Mouse (Mus musculus): Measurements from ENCODE around the gene Smurf1. TPM values are rescaled to one million over a fixed set of nuclear protein-coding genes. Genes with fewer than 3 reads are reported as not detected.

Smurf1 gene
- polyA plus RNA-seq, 1 experiment from 2014 or later = 20.1 TPM

DNA sequence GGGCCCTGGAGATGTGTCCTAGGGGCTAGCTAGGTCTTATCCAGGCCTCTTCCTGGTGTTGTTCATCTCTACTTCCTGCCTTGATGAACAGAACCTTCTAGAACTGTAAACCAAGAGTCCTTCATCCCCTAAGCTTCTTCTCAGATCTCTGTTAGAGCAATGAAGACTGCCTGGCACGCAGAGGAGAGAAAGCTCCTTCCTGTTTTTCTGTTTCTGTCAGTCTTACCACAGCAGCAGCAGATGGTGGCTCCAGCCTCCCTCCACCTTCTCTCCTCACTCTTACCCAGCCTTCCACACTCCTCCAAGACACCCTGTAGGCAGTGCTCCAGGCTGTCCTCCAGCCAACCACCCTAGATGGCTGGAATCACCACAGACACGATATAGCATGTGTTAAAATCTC is 28.3 kb downstream of the Smurf1 start:
- H3K9ac ChIP-seq (ENCODE audit: low read length) = no peak overlapping the region
- H3K27ac ChIP-seq (replicated peaks; ENCODE audit: low read depth, low read length) = no peak overlapping the region
- H3K27me3 ChIP-seq (ENCODE audit: control insufficient read depth, insufficient read depth, low read length) = no peaks in the 10 kb centered on the region
- DNase-seq (ENCODE audit: low spot score) (no peak), ATAC-seq (ENCODE audit: insufficient number of reproducible peaks, low FRiP score, low TSS enrichment, low read depth) (no peak)
- no peaks in the 10 kb centered on the region for H3K4me1 ChIP-seq (ENCODE audit: control insufficient read depth, insufficient read depth, low read length)
- 89% methylated on average over 2 of the region's 2 CpGs for WGBS
- no peak overlapping the region for H3K4me2 ChIP-seq (ENCODE audit: low read depth, severe bottlenecking)
- no peaks in the 10 kb centered on the region for H3K36me3 ChIP-seq (ENCODE audit: control insufficient read depth, insufficient read depth, low read length)
- no peaks in the 10 kb centered on the region for H3K9me3 ChIP-seq (ENCODE audit: control insufficient read depth, low read length)
- no peak overlapping the region for H3K4me3 ChIP-seq (ENCODE audit: low read depth, low read length)

DNA sequence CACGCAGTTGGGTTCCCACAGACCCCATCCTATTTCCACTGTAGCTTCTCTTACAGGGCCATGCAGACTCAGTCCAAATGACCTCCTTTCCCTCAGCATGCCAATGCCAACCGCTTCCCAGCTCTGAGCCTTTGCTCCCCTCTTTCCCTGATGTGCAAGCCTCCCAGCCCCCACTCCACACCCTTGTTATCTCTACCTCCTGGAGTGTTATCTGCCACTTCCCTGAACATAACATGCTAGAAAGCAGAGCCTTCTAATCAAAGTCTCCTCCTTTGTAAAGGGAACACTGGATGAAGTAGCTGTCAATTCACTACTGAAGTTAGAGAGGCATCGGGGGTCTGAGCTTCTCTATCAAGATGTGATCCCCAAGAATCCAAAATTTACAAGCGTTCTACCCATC is 32.2 kb downstream of the Smurf1 start:
- Histone ChIP-seq H3K4me2 (ENCODE audit: low read depth, severe bottlenecking) (no peak overlapping the region), H3K4me3 (ENCODE audit: low read depth, low read length) (no peak overlapping the region), H3K27me3 (ENCODE audit: control insufficient read depth, insufficient read depth, low read length) (no peaks in the 10 kb centered on the region), H3K9ac (ENCODE audit: low read length) (no peak overlapping the region), H3K4me1 (ENCODE audit: control insufficient read depth, insufficient read depth, low read length) (no peaks in the 10 kb centered on the region), H3K9me3 (ENCODE audit: control insufficient read depth, low read length) (no peaks in the 10 kb centered on the region), H3K36me3 (ENCODE audit: control insufficient read depth, insufficient read depth, low read length) (no peaks in the 10 kb centered on the region), H3K27ac (replicated peaks; ENCODE audit: low read depth, low read length) (no peak overlapping the region)
- ATAC-seq (ENCODE audit: insufficient number of reproducible peaks, low FRiP score, low TSS enrichment, low read depth) (no peak), DNase-seq (ENCODE audit: low spot score) (no peak)
- WGBS = 60% methylated on average over 4 of the region's 4 CpGs

DNA sequence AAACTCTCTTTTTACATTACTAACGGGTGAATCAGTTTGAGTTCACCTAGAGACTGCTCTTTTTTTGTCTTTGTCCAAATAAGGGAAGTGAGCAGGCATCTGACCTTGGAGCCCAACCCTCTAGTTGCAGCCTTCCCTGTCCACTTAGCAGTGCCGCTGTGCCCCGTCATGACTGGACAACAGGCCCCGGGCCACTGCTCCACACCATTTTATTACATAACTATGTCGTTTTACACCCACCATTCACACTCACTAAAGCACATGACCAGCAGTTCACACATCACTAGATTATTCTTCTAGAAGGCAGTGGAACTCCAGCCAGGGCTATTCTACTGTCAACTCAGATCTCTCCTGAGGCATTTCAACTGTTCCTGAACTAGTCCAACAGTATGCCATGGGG is 33.8 kb downstream of the Smurf1 start:
- H3K4me2 ChIP-seq (ENCODE audit: low read depth, severe bottlenecking) = no peak overlapping the region
- no peak for DNase-seq (ENCODE audit: low spot score)
- H3K36me3 ChIP-seq (ENCODE audit: control insufficient read depth, insufficient read depth, low read length) = no peaks in the 10 kb centered on the region
- ATAC-seq (ENCODE audit: insufficient number of reproducible peaks, low FRiP score, low TSS enrichment, low read depth) = no peak
- no peak overlapping the region for H3K27ac ChIP-seq (replicated peaks; ENCODE audit: low read depth, low read length)
- no peak overlapping the region for H3K4me3 ChIP-seq (ENCODE audit: low read depth, low read length)
- WGBS = 82% methylated on average over 5 of the region's 5 CpGs
- H3K9ac ChIP-seq (ENCODE audit: low read length) = no peak overlapping the region
- H3K27me3 ChIP-seq (ENCODE audit: control insufficient read depth, insufficient read depth, low read length) = no peaks in the 10 kb centered on the region
- H3K4me1 ChIP-seq (ENCODE audit: control insufficient read depth, insufficient read depth, low read length) = no peaks in the 10 kb centered on the region
- no peaks in the 10 kb centered on the region for H3K9me3 ChIP-seq (ENCODE audit: control insufficient read depth, low read length)

DNA sequence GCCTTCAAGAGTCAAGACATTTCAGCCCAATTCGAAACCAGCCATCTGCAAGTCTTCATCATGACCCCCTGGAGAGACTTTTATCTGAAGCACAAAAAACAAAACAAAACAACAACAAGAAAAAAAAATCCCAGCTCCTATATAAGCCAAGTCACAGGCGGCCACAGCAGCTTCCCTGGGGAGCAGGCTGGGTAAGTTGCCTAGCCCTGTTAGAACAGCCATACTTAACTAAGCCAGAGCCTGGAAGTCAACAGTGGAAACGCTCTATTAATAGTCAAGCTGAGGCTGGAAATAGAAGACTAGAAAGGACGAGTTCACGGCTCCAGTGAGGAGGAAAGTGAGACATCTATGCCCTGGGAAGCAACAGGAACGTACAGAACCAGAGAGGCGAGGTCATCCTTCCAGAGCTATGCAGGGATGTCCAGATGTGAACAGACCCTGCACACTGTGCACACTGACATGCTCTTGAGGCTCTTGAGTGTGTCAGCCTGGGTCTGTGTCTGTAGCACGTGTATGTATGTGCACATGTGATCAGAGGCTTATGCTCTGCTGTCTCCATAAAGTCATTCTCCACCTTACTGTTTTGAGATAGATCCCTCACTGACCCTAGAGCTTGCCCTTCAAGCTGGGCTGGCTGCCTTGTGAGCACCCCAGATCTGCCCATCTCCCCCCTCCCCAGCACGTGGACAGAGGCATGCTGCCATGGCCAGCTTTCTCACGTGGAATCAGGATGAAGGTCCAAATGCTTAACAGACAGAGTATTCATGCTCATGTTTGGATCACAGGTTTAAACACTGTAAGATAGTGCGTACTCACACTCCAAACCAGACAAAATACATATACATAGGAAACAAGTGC is 36.6 kb downstream of the Smurf1 start:
- H3K9ac ChIP-seq (ENCODE audit: low read length) = no peak overlapping the region
- no peaks in the 10 kb centered on the region for H3K9me3 ChIP-seq (ENCODE audit: control insufficient read depth, low read length)
- no peak overlapping the region for H3K4me3 ChIP-seq (ENCODE audit: low read depth, low read length)
- WGBS = 68% methylated on average over 11 of the region's 11 CpGs
- no peak overlapping the region for H3K27ac ChIP-seq (replicated peaks; ENCODE audit: low read depth, low read length)
- no peaks in the 10 kb centered on the region for H3K4me1 ChIP-seq (ENCODE audit: control insufficient read depth, insufficient read depth, low read length)
- no peaks in the 10 kb centered on the region for H3K27me3 ChIP-seq (ENCODE audit: control insufficient read depth, insufficient read depth, low read length)
- no peaks in the 10 kb centered on the region for H3K36me3 ChIP-seq (ENCODE audit: control insufficient read depth, insufficient read depth, low read length)
- ATAC-seq (ENCODE audit: insufficient number of reproducible peaks, low FRiP score, low TSS enrichment, low read depth) = no peak
- no peak overlapping the region for H3K4me2 ChIP-seq (ENCODE audit: low read depth, severe bottlenecking)
- no peak for DNase-seq (ENCODE audit: low spot score)

DNA sequence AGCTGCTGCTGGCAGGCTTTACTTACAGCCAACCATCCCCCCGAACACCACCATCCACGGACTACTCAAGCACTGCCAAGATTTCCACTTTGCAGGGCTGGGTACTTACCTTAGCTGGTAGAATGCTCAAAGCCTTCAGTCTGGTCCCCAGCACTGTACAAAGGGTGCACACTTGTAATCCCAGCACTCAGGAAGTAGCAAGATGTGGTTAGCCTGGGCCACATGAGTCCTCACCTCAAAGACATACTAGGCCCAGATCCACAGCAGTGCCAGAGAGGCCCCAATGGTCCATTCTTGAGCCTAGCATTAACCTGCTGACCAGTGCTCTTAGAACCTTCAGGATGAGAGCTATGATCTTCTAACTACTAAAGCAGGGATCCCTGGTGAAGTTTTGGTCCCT is 39.4 kb downstream of the Smurf1 start:
- Histone ChIP-seq H3K9ac (ENCODE audit: low read length) (no peak overlapping the region), H3K27me3 (ENCODE audit: control insufficient read depth, insufficient read depth, low read length) (no peaks in the 10 kb centered on the region), H3K36me3 (ENCODE audit: control insufficient read depth, insufficient read depth, low read length) (no peaks in the 10 kb centered on the region), H3K4me3 (ENCODE audit: low read depth, low read length) (no peak overlapping the region), H3K4me1 (ENCODE audit: control insufficient read depth, insufficient read depth, low read length) (0 out of 2 replicates have a peak, but pooled peaks cover 2% of the 10 kb centered on the region), H3K27ac (replicated peaks; ENCODE audit: low read depth, low read length) (no peak overlapping the region), H3K4me2 (ENCODE audit: low read depth, severe bottlenecking) (no peak overlapping the region), H3K9me3 (ENCODE audit: control insufficient read depth, low read length) (no peaks in the 10 kb centered on the region)
- no peak for ATAC-seq (ENCODE audit: insufficient number of reproducible peaks, low FRiP score, low TSS enrichment, low read depth)
- WGBS = 93% methylated on average over 2 of the region's 2 CpGs
- no peak for DNase-seq (ENCODE audit: low spot score)

DNA sequence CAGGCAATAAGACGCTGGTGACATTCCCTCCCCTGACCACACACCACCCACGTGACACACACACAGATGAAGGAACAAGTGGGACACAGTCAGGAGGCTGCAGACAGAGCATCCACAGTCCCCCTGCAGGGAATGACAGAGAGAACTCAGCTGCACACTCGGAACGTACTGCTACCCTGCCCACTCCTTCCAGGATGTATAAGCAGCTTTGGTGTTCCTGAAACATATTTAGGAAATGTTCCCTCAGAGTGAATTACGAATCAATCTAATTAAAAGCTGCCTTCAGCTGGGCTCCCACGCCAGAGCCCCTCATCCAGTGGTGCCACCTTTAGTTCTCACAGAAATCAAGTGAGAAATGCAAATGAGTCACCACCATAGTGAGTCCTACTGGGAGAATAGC is 42.3 kb downstream of the Smurf1 start:
- no peak for ATAC-seq (ENCODE audit: insufficient number of reproducible peaks, low FRiP score, low TSS enrichment, low read depth)
- H3K4me1 ChIP-seq (ENCODE audit: control insufficient read depth, insufficient read depth, low read length) = 0 out of 2 replicates have a peak, but pooled peaks cover 2% of the 10 kb centered on the region
- H3K4me3 ChIP-seq (ENCODE audit: low read depth, low read length) = no peak overlapping the region
- H3K27ac ChIP-seq (replicated peaks; ENCODE audit: low read depth, low read length) = no peak overlapping the region
- H3K27me3 ChIP-seq (ENCODE audit: control insufficient read depth, insufficient read depth, low read length) = no peaks in the 10 kb centered on the region
- no peak overlapping the region for H3K9ac ChIP-seq (ENCODE audit: low read length)
- DNase-seq (ENCODE audit: low spot score) = no peak
- H3K9me3 ChIP-seq (ENCODE audit: control insufficient read depth, low read length) = no peaks in the 10 kb centered on the region
- H3K36me3 ChIP-seq (ENCODE audit: control insufficient read depth, insufficient read depth, low read length) = no peaks in the 10 kb centered on the region
- H3K4me2 ChIP-seq (ENCODE audit: low read depth, severe bottlenecking) = no peak overlapping the region
- 36% methylated on average over 6 of the region's 6 CpGs for WGBS

DNA sequence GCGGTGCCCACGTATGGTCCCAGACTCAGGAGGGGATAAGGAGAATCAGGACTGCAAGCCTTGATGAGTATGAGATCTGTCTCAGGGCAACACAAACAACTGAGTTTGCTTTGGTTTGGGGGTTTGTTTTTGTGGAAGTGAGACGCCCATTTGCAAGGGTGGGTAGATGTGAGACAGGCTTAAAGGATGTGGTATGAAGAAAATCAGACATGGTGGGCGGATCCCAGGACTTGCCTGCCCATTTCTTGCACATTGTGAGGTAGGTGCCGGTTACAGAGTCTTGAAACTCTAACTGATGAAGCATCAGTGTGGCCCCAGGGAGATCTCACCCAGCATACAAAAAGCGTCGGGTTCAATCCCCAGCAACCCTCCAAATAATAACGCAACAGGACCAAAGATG is 45.9 kb downstream of the Smurf1 start:
- H3K4me2 ChIP-seq (ENCODE audit: low read depth, severe bottlenecking) = no peak overlapping the region
- H3K4me3 ChIP-seq (ENCODE audit: low read depth, low read length) = no peak overlapping the region
- 0 out of 2 replicates have a peak, but pooled peaks cover 2% of the 10 kb centered on the region for H3K4me1 ChIP-seq (ENCODE audit: control insufficient read depth, insufficient read depth, low read length)
- no peaks in the 10 kb centered on the region for H3K9me3 ChIP-seq (ENCODE audit: control insufficient read depth, low read length)
- no peaks in the 10 kb centered on the region for H3K36me3 ChIP-seq (ENCODE audit: control insufficient read depth, insufficient read depth, low read length)
- H3K27me3 ChIP-seq (ENCODE audit: control insufficient read depth, insufficient read depth, low read length) = no peaks in the 10 kb centered on the region
- 82% methylated on average over 8 of the region's 8 CpGs for WGBS
- ATAC-seq (ENCODE audit: insufficient number of reproducible peaks, low FRiP score, low TSS enrichment, low read depth) (no peak), DNase-seq (ENCODE audit: low spot score) (no peak)
- no peak overlapping the region for H3K27ac ChIP-seq (replicated peaks; ENCODE audit: low read depth, low read length)
- H3K9ac ChIP-seq (ENCODE audit: low read length) = no peak overlapping the region

DNA sequence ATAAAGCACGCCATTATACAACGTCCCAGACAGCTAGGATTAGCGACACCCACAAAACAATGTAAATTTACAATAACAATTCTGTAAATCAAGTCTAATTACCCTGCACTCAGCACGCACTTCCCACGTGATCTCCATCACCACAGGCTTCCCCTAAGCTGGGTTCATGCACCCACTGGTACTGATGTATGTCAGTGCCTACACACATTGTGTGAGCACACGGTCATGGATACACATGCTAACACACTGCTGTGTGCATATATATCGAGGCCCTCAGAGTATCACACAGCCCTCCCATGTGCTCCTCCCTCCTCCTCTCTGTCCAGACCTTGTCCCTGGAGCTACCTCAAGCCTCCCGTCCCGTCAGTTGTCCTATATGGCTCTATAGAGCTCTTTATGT is 46.5 kb downstream of the Smurf1 start:
- no peak overlapping the region for H3K27ac ChIP-seq (replicated peaks; ENCODE audit: low read depth, low read length)
- ATAC-seq (ENCODE audit: insufficient number of reproducible peaks, low FRiP score, low TSS enrichment, low read depth) = no peak
- 80% methylated on average over 9 of the region's 9 CpGs for WGBS

More for the DNA sequence above, 46.5 kb downstream of the Smurf1 start:
- no peak overlapping the region for H3K9ac ChIP-seq (ENCODE audit: low read length)
- no peaks in the 10 kb centered on the region for H3K27me3 ChIP-seq (ENCODE audit: control insufficient read depth, insufficient read depth, low read length)
- no peaks in the 10 kb centered on the region for H3K36me3 ChIP-seq (ENCODE audit: control insufficient read depth, insufficient read depth, low read length)
- 0 out of 2 replicates have a peak, but pooled peaks cover 2% of the 10 kb centered on the region for H3K4me1 ChIP-seq (ENCODE audit: control insufficient read depth, insufficient read depth, low read length)
- no peak overlapping the region for H3K4me3 ChIP-seq (ENCODE audit: low read depth, low read length)
- DNase-seq (ENCODE audit: low spot score) = no peak
- H3K9me3 ChIP-seq (ENCODE audit: control insufficient read depth, low read length) = no peaks in the 10 kb centered on the region
- no peak overlapping the region for H3K4me2 ChIP-seq (ENCODE audit: low read depth, severe bottlenecking)
